Mouse (Mus musculus): ENCODE data around the gene Olfr96.

Gene Olfr96

DNA sequence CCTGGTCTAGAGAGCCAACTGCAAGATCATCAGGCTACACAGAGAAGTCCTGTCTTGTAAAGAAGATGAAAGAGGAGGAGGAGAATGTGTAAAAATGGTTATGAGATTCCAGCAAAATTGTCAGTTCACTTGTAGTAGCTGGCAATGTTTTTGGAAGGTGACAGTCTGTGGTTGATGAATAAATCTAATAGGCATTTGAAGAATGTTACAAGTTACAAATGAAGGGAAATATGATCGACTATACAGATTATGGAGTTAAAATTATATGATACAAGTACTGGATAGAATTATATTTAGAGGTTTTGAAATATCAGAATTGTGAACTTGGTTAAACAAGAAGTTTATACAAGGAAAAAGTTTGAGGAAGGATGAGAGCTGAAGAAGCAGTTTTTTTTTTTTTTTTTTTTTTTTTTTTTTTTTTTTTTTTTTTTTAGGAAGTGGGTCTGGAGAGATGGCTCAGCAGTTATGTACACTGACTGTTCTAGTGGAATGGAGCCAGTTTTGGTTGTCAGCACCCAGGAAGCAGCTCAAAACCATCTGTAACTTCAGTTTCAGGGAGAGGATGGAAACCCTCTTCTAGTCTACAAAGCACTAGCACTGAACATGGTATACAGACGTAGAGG lies 55.8 kb downstream of the Olfr96 start:
- DNase-seq, result no peak

Data from kidney, postnatal 25 days (tissue).